Mouse (Mus musculus): ENCODE results near the gene Hist1h2bq.

Gene Hist1h2bq

DNA sequence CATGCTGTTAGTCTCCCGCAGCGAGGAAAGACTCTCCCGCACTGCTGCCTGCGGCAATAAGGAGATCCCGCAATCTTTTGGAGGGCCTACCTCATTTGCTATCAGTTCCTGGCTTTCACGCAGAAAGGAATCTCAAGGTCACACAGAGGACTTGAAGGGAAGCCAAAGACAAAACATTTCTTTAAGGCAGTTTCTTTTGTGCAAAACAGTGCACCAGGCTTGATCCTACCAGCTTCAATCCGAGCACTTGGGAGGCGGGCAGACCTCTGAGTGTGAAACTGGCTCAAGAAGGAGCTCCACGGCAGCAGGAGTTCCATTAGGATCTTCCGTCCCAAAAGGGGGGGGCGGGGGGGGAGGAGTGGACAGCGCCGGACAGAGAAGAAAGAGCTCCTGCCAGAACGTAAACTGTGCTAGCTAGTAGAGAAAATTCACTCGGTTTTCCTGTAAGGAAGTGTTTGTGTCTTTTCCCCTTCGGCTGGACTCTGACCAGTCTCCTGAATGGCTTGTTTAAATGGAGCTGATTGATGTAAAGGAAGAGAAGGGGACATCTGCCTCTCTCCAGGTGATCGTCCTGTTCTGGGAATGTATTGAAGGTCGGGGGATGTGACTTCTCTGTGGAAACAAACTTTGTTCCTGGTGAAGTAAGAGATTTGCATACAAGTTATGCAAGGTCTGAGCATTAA lies 19.3 kb downstream of the Hist1h2bq start:
- in situ Hi-C loops (cut with MboI, MseI), result loop anchor here (25.0 kb wide), 1 partner anchor 1972 kb away; the partner anchor contains the start of genes Hist1h1a, Hist1h2ab, Hist1h3a and Hist1h3b

DNA sequence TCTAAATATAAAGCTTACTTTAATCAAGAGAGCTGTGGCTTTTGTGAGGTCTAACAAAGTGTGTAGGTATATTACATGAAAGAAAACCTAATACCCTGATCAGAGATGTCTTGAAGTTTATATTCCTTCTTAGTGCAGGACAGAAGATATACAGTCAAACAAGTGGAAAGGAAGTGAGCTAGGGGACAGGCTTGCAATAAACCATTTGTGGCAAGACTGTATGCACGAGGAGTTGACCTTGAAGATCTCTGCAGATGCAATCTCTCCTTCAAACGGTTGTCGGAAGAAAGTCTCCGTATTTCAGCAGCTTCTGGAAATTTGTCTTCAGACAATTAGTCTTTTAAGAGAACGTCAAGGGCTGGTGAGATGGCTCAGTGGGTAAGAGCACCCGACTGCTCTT lies 20.1 kb downstream of the Hist1h2bq start:
- in situ Hi-C loops (cut with MboI, MseI), result loop anchor here (25.0 kb wide), 1 partner anchor 1972 kb away; the partner anchor contains the start of genes Hist1h1a, Hist1h2ab, Hist1h3a and Hist1h3b

DNA sequence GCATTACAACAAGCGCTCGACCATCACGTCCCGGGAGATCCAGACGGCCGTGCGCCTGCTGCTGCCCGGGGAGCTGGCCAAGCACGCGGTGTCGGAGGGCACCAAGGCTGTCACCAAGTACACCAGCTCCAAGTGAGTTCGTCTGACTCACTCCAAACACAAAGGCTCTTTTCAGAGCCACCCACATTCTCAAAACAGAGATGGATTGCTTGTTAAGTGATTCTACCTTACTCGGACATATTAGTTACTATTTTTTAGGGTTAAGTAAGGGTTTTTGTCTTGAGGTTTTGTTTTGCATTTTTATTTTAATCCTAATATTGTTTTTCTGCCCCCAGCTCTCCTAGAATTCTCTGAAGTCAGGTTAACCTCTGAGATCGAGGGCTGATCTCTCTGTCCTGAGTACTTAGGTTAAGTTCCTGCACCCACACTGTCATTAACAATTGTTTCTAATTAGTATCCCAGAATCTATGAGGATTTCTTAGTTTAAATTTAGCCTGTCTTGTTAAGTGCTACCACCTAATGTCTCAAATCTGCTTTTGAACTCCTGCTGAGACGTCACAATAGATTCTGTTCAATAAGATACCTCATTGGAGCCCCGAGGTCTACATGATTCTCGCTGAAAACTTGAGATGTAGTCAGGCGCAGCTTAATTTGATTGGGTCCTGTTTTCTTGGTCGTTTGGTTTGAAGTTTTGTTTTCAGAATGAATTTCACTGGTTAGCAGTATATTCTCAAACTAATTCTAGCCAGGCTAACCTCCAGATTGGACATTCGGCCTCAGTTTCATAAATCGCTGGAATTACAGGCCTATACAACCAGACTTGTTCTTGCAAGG lies 22.0 kb downstream of the Hist1h2bq start:
- in situ Hi-C loops (cut with MboI, MseI), result loop anchor here (25.0 kb wide), 1 partner anchor 1974 kb away; the partner anchor contains the start of genes Hist1h1a, Hist1h2ab, Hist1h3a and Hist1h3b

DNA sequence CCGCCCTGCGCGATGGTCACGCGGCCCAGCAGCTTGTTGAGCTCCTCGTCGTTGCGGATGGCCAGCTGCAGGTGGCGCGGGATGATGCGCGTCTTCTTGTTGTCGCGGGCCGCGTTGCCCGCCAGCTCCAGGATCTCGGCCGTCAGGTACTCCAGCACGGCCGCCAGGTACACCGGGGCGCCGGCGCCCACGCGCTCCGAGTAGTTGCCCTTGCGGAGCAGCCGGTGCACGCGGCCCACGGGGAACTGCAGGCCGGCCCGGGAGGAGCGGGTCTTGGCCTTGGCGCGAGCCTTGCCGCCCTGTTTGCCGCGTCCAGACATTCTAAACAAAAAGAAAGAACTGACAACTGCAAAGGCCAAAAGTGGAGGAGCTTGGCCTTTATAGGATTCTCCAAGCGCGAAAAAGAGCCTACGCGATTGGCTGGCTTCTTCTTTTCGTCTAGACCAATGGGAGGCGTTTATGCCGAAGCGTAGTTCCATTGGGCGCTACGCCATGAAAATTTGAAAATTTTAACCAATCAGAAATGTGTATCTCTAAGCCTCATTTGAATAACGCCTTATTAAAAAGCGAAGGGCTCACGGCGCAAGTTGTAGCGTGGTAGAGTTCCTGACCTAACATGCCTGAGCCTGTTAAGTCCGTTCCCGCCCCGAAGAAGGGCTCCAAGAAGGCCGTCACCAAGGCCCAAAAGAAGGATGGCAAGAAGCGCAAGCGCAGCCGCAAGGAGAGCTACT lies 22.9 kb downstream of the Hist1h2bq start, which contains the start of the genes Hist1h2an and Hist1h2bp:
Gene Hist1h2an (minus strand): TSS at position 320 of the 731 bp plus-strand sequence.
Gene Hist1h2bp (plus strand): TSS at position 563 of the 731 bp plus-strand sequence.
- in situ Hi-C loops (cut with MboI, MseI), result loop anchor here (25.0 kb wide), 1 partner anchor 1975 kb away; the partner anchor contains the start of genes Hist1h1a, Hist1h2ab, Hist1h3a and Hist1h3b

DNA sequence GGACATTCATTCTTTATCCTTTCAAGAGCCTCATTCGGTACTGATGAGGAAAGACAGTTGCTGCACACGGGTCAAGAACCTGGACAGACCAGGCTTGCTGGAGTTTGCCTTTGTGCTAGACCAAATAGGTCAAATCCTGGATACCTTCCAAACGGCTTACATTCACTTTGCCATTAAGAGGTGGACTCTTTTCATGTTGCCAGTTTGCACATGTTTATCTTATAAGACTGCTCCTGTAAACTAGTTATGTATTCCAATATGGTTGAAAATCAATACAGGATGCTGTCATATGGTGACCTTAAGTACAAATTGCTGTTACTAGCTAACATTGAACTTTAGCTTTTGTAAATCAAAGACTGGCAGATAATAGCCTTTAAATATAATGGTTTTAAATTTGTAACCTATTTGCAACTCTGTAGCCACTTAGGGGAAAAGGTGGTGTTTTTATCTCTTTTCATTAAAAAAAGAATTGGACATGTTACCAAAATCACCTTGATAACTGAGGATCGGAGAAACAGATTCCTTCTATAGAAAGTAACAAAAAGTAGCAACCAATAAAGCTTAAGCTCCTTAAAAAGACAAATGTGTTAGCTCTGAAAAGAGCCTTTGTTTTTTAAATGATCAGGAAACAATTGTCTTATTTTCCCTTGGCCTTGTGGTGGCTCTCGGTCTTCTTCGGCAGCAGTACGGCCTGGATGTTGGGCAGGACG lies 23.7 kb downstream of the Hist1h2bq start:
- in situ Hi-C loops (cut with MboI, MseI), result loop anchor here (25.0 kb wide), 1 partner anchor 1976 kb away; the partner anchor contains the start of genes Hist1h1a, Hist1h2ab, Hist1h3a and Hist1h3b

DNA sequence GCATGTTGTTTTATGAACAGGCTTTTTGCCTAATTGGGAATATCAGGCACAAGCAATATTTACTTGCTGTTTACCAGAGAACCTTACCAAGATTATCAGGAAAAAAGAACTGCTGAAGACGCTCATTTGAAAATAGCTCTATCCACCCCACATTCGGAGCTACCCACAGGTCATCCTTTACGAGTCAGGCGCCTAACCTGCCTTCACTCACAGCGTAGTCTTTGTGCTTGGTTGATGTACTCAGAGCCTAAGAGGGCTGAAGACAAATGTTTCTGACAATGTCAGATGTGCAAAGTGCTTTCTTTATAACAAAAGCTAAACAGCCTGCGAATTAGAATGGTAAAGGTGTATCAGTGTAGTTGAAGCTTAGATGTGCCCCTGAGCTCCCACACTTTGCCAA lies 25.7 kb downstream of the Hist1h2bq start:
- in situ Hi-C loops (cut with MboI, MseI), result loop anchor here (5.0 to 25.0 kb wide), 2 partner anchors 47 to 1978 kb away; partner anchors contain the start of genes Hist1h1a, Hist1h2ab, Hist1h3a and Hist1h3b

DNA sequence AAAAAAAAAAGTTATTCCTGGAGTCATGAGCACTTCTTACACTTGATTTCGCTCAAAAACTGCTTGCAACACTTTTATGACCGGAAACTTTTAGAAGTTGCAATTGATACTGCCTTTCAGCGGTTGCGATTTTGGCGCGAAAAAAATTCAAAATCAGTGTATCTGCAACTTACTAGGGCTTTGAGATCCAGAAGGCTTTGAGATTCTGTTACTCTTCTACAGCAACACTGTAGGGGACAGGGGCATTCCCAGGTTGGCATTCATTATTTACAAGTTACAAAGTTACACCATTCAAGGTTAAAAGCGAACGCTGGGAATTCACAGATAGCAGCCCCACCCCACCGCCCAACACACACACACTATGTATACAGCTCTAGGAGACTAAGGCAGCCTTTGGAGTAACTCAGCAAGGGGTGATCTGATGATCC lies 26.2 kb downstream of the Hist1h2bq start:
- in situ Hi-C loops (cut with MboI, MseI), result loop anchor here (5.0 to 25.0 kb wide), 2 partner anchors 46 to 1979 kb away; partner anchors contain the start of genes Hist1h1a, Hist1h2ab, Hist1h3a and Hist1h3b

DNA sequence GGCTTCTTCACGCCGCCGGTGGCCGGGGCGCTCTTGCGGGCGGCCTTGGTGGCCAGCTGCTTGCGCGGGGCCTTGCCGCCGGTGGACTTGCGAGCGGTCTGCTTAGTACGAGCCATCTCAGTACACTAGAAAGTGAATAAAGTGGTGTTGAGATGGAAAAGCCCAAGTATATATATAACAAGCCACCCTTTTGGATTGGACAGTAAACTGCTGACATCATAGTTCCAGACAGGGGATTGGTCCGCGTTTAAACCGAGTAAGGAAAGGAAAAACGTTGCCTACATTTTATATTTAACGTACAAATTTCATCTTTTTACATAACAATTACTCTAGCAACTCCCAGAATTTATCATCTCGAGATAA lies 26.8 kb downstream of the Hist1h2bq start, which contains the start of gene Hist1h3i:
Gene Hist1h3i (minus strand): TSS at position 116 of the 363 bp plus-strand sequence.
- in situ Hi-C loops (cut with MboI, MseI), result loop anchor here (5.0 to 25.0 kb wide), 2 partner anchors 46 to 1979 kb away; partner anchors contain the start of genes Hist1h1a, Hist1h2ab, Hist1h3a and Hist1h3b

DNA sequence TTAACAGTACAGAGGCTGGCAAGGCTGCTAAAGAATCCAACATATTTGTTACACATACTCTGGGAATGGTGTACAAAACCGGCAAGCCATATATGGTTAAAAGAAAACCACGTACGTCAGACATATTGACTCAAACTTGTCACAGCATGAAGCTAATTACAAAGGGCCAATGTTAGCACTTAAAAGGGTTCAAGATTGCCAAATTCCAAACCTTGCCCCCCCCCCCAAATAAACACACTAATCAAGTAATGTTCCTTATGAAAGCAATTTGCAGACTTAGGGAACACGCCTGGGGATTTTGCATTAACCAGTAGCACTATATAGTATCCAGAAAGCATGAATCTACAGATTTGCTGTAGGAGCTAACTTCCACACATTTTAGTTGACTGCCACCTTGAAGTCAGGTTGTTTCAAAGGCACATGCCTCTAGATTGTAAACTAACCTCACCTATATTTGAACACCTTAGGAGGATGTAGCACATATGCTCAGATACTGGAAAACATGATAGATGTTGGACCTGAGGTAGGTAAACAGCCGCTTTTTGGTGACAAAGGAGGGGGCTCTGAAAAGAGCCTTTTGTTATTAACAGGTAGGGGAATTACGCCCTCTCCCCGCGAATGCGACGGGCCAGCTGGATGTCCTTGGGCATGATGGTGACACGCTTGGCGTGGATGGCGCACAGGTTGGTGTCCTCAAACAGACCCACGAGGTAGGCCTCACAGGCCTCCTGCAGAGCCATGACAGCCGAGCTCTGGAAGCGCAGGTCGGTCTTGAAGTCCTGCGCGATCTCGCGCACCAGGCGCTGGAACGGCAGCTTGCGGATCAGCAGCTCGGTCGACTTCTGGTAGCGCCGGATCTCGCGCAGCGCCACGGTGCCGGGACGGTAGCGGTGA lies 27.4 kb downstream of the Hist1h2bq start:
- in situ Hi-C loops (cut with MboI, MseI), result loop anchor here (5.0 to 25.0 kb wide), 2 partner anchors 45 to 1980 kb away; partner anchors contain the start of genes Hist1h1a, Hist1h2ab, Hist1h3a and Hist1h3b

DNA sequence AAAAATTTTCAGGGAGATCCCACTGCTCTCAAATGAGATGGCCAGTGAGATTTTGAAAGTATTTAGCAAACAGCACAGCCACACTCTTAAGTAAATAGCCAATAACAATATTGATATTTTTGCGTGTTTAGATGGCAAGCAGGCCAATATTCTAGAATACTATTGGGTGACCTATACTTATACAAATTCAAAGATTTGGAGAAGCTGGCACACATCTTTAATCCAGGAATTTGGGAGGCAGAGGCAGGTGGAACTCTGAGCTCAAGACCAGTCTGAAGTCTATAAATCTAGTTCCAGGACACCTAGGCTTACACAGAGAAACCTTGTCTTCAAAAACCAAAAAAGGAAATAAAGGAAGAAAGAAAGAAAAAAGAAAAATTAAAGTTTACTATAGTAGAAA lies 28.4 kb downstream of the Hist1h2bq start:
- in situ Hi-C loops (cut with MboI, MseI), result loop anchor here (5.0 to 25.0 kb wide), 2 partner anchors 44 to 1981 kb away; partner anchors contain the start of genes Hist1h1a, Hist1h2ab, Hist1h3a and Hist1h3b

DNA sequence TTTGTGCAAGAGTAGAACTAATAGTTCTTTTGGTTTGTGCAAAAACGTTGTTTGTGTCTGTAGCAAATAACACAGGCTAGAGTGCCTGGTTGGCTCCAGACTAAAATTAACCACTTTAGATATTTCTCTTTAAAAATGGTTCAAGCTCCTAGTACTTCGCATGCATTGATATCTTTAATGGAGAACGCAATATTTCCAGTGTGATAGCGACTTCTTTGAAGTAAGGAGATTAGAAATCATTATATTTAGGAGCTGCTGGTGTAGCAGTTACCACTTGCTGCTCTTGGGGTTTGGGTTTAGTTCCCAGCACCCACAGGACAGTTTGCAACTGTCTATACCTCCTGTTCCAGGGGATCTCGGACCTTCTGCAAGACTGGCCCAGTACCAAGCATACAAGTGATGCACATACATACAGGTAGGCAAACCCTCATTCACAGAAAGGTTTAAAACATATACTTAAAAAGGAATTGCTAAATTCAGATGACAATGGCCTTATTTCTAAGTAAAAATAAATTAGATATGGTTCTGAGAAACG lies 28.9 kb downstream of the Hist1h2bq start:
- in situ Hi-C loops (cut with MboI, MseI), result loop anchor here (5.0 to 25.0 kb wide), 2 partner anchors 44 to 1981 kb away; partner anchors contain the start of genes Hist1h1a, Hist1h2ab, Hist1h3a and Hist1h3b

DNA sequence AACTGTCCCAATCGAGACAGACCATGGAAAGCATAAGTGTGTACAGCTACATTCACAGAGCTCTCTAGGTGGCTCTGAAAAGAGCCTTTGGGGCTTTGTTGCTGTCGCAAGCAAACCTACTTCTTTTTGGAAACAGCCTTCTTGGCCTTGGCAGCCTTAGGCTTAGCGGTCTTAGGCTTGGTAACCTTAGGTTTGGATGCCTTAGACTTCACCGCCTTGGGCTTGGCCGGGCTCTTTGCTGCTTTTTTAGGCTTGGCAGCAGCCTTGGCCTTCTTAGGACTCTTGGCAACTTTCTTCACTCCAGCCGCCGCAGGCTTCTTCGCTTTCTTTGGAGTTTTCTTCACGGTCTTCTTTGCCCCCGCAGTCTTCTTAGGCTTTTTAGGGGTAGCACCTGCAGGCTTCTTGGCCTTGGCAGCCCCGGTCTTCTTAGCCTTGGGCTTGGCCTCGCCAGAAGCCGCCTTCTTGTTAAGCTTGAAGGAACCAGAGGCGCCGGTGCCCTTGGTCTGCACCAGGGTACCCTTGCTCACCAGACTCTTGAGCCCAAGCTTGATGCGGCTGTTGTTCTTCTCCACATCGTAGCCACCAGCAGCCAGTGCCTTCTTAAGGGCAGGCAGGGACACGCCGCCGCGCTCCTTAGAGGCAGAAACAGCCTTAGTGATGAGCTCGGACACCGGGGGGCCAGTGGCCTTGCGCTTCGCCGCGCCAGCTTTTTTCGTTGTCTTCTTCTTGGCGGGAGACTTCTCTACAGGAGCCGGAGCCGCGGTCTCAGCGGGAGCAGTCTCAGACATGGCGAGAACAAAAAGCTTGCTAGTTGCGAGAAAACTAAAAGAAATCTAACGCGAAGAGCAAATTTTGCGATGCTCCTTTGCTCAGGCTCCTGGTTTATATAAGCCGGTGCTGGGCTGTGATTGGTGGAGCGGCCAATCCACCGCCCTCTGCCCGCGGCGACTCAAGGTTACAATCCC lies 29.9 kb downstream of the Hist1h2bq start, which contains the start of gene Hist1h1b:
Gene Hist1h1b (minus strand): TSS at position 859 of the 965 bp plus-strand sequence.
- in situ Hi-C loops (cut with MboI, MseI), result loop anchor here (5.0 to 25.0 kb wide), 2 partner anchors 43 to 1982 kb away; partner anchors contain the start of genes Hist1h1a, Hist1h2ab, Hist1h3a and Hist1h3b

DNA sequence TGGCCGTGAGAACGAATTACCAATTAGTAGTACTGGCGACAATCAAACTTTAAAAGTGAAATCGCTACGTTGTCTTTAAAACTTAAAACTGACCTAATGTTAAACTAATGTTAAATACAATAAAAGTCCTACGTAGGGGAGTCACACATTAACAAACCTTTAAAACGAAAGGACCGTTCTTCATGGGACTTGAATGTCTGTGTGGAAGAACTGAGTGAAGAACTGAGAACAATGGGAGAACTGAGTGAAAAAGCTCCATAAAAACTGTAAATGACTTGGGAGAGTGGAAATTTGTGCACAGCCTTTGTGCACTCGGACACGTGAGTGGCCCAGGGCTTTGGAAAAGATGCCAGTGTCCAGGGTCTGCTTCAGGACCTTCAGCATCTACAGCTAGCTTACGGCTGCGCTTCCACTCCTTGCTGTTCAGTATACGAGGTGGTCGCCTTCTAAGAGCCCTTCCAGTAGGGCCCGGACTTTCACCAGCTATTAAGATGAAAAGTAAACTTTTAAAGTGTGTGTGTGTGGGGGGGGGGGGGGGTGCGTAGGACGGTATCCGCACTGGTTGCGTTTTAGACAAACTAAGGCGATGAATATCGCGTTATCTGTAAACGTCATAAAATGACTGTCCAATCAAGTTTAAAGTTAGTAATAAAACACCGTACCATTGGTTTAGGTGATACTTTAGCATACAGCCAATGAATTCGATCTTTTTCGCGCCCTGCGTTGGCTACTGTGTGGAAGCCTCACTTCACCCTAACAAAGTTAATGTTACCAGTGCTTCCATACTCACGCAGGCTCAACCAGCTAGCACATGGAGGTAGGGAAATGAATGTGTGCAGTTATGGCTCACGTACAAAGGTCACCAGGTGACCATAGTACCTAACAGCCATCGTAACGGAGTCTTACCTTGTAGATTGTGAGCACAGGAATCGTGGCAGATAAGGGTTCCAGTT lies 30.9 kb downstream of the Hist1h2bq start:
- in situ Hi-C loops (cut with MboI, MseI), result loop anchor here (25.0 kb wide), 1 partner anchor 1983 kb away; the partner anchor contains the start of genes Hist1h1a, Hist1h2ab, Hist1h3a and Hist1h3b
